Mouse (Mus musculus): ENCODE data around the gene Gm21852.
"Not testable (repeated sequence)": the region's sequence is repeated elsewhere in the genome, so short reads cannot be mapped to it uniquely, and the experiment has no call there.

Gene Gm21852

DNA sequence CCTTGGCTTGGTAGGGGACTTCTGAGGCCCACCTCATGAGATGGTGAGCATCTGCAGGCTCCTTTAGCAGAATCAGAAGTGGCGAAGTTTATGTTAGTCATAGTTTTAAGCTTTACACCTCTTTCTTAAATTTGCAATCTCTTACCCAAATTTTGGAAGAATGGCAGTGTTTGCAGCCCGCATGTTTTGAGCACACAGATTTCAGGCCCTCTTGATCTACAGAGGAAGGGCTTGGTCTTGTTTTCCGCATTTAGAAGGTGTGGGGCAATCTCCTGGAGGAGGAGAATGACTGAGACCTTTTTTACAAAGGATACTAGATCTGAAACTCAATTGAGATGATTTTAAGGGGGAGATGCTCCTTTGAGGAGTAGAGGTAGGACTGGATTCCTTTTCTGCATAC, at the start of gene Gm21852:
TSS of gene Gm21852 (minus strand) at position 101 of the 400 bp plus-strand sequence.
- DNase-seq, result not testable (repeated sequence)

Data from embryo, embryonic 11 days (tissue).